Mouse (Mus musculus) thymus, adult 2 months (tissue): ENCODE results near the gene Usp2. TPM values are rescaled to one million over a fixed set of nuclear protein-coding genes. Genes with fewer than 3 reads are reported as not detected.

Experiments used
- DNase-seq: peaks from one replicate; pipeline ENCODE4 v3.0.0; 2021
- H3K27ac ChIP-seq: fragments of 200-500 bp; 2 replicates; pipeline ENCODE4 v1.5.1; 2012; ENCODE audit warnings: low read length, control low read depth; ENCODE audit not compliant: control insufficient read depth, insufficient read depth
- H3K27me3 ChIP-seq: fragments of 200-500 bp; 2 replicates; pipeline ENCODE4 v1.6.1; 2012; ENCODE audit warnings: mild to moderate bottlenecking, low read length, moderate library complexity, mixed read lengths; ENCODE audit not compliant: control insufficient read depth, insufficient read depth
- H3K36me3 ChIP-seq: fragments of 200-500 bp; 2 replicates; pipeline ENCODE4 v1.6.1; 2012; ENCODE audit warnings: mild to moderate bottlenecking, low read length, moderate library complexity; ENCODE audit not compliant: control insufficient read depth, insufficient read depth
- H3K4me1 ChIP-seq: fragments of 200-500 bp; replicated peaks from 2 replicates; pipeline ENCODE4 v1.6.1; 2012; ENCODE audit warnings: low read length; ENCODE audit not compliant: control insufficient read depth, insufficient read depth
- H3K4me3 ChIP-seq: fragments of 200-500 bp; 2 replicates; pipeline ENCODE4 v1.5.1; 2012; ENCODE audit warnings: mild to moderate bottlenecking, low read length, control low read depth, moderate library complexity; ENCODE audit not compliant: control insufficient read depth, insufficient read depth
- CTCF ChIP-seq: fragments of 200-500 bp; IDR thresholded peaks from 2 replicates; pipeline ENCODE4 v1.5.1; 2012; ENCODE audit warnings: mild to moderate bottlenecking, control low read depth, low read length, moderate library complexity, borderline replicate concordance; ENCODE audit not compliant: control insufficient read depth, poor library complexity, insufficient read depth; ENCODE audit errors: extremely low read depth
- POLR2A ChIP-seq: fragments of 200-500 bp; IDR thresholded peaks from 2 replicates; pipeline ENCODE4 v1.6.1; 2012; ENCODE audit warnings: mild to moderate bottlenecking, low read length, control low read depth, moderate library complexity; ENCODE audit not compliant: control insufficient read depth, poor library complexity, insufficient read depth; ENCODE audit errors: extremely low read depth
- WGBS: fragments of 180-500 bp; shearing (Covaris S2); methylation state at CpG from one replicate; pipeline ENCODE4 v1.1.7; 2018; 5-methylcytosine and 5-hydroxymethylcytosine counted together
- polyA plus RNA-seq: library from polyadenylated mRNA; depleted of rRNA; stranded (reverse); fragments of >200 nt; gene quantifications from 2 replicates; pipeline ENCODE4 v1.2.3, GENCODE M21; 2012

Usp2 gene
- polyA plus RNA-seq, 1 experiment, result 6.8 TPM

- TF ChIP-seq POLR2A (no peak), CTCF (no peak)
- no peaks in the 10 kb centered on the region for H3K27me3 ChIP-seq
- no peak overlapping the region for H3K4me3 ChIP-seq
- H3K27ac ChIP-seq, result peak overlapping the region; percentile 76
- no peaks in the 10 kb centered on the region for H3K36me3 ChIP-seq
- no peak for DNase-seq
- peaks cover 29% of the 10 kb centered on the region for H3K4me1 ChIP-seq
- WGBS, result 45% methylated on average over 9 of the region's 9 CpGs
These were observed 48.8 kb downstream of the Usp2 start for GRCm38 (mm10) chr9:44115599-44115998.

- DNase-seq, result no peak
- Histone ChIP-seq H3K27me3 (no peaks in the 10 kb centered on the region), H3K36me3 (no peaks in the 10 kb centered on the region), H3K4me1 (peaks cover 29% of the 10 kb centered on the region), H3K27ac (peak overlapping the region; percentile 76; the same call in 1 of the 2 replicates), H3K4me3 (no peak overlapping the region)
- 95% methylated on average over 4 of the region's 4 CpGs for WGBS
- TF ChIP-seq POLR2A (no peak), CTCF (no peak)
These were observed 49.4 kb downstream of the Usp2 start for GRCm38 (mm10) chr9:44116182-44116581.

DNA sequence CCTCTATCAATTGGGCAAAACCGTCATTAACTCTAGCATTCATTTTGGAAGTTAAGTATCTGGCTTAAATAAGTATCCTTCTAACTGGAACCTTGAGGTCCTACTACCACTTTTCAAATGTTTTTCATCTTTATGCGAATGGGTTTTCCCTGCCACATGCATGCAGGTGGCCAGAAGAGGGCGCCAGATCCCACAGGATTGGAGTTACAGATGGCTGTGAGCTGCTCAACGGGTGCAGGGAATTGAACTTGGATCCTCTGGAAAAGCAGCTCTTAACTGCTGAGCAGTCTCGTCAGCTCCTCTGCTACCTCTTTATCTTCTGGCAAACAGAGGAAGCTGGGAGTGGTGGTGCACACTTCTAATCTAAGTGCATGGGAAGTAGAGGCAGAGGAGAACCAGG lies 52.2 kb downstream of the Usp2 start:
- no peak overlapping the region for H3K4me3 ChIP-seq
- peak; percentile 67 for DNase-seq
- TF ChIP-seq POLR2A, result no peak
- TF ChIP-seq CTCF, result peak; percentile 82; the same call in 1 of the 2 replicates
- H3K27ac ChIP-seq, result no peak overlapping the region
- no peaks in the 10 kb centered on the region for H3K27me3 ChIP-seq
- no peaks in the 10 kb centered on the region for H3K36me3 ChIP-seq
- 59% methylated on average over 5 of the region's 5 CpGs for WGBS
- peaks cover 23% of the 10 kb centered on the region for H3K4me1 ChIP-seq

GRCm38 (mm10) chr9:44119948-44120465 lies 53.2 kb downstream of the Usp2 start:
- 93% methylated on average over 8 of the region's 8 CpGs for WGBS
- DNase-seq, result no peak
- no peak for TF ChIP-seq CTCF
- TF ChIP-seq POLR2A, result no peak
- peaks cover 17% of the 10 kb centered on the region for H3K4me1 ChIP-seq
- no peaks in the 10 kb centered on the region for H3K36me3 ChIP-seq
- no peaks in the 10 kb centered on the region for H3K27me3 ChIP-seq
- H3K4me3 ChIP-seq, result no peak overlapping the region
- H3K27ac ChIP-seq, result no peak overlapping the region

DNA sequence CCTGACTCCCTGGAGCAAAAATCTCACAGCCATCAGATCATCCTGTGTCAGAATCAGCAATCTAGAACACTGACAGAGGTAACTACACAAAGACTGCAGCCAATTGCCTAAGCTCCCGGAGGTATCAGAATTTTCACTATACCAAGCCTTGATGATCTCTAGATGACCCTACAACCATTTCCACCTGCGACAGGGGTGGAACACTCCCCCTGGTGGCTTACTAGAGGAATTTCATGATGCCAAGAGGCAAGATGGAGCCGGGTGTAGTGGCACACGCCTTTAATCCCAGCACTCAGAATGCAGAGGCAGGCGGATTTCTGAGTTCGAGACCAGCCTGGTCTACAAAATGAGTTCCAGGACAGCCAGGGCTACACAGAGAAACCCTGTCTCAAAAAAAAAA lies 57.5 kb downstream of the Usp2 start:
- TF ChIP-seq POLR2A, result no peak
- TF ChIP-seq CTCF, result no peak
- no peaks in the 10 kb centered on the region for H3K4me1 ChIP-seq
- no peak for DNase-seq
- no peaks in the 10 kb centered on the region for H3K27me3 ChIP-seq
- H3K4me3 ChIP-seq, result no peak overlapping the region
- WGBS, result 67% methylated on average over 6 of the region's 6 CpGs
- H3K36me3 ChIP-seq, result no peaks in the 10 kb centered on the region
- H3K27ac ChIP-seq, result no peak overlapping the region

DNA sequence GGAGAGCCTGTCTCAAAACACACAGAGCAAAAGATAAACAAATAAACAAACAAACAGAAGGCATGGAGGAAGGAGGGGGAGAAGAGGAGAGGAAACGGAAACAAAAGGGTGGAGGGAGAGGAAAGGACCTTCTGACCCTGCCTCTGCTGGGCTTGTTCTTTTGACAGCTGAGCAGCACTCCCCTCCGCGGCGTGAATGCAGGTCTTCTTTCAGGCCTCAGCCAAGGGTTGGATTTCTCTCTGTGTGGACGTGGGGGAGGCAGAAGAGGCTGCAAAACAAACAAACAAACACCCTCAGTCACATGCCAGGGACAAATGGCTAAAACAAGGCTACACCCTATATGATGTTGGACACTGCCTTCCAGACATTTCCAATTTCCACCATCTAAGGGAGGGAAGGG lies 58.2 kb downstream of the Usp2 start:
- 85% methylated on average over 5 of the region's 5 CpGs for WGBS

More for the DNA sequence above, 58.2 kb downstream of the Usp2 start:
- DNase-seq, result no peak
- no peak overlapping the region for H3K4me3 ChIP-seq
- no peak overlapping the region for H3K27ac ChIP-seq
- peaks cover 6% of the 10 kb centered on the region for H3K4me1 ChIP-seq
- H3K27me3 ChIP-seq, result no peaks in the 10 kb centered on the region
- TF ChIP-seq POLR2A, result no peak
- no peak for TF ChIP-seq CTCF
- H3K36me3 ChIP-seq, result no peaks in the 10 kb centered on the region
